Mouse (Mus musculus): ENCODE measurements around the gene Tenm4. TPM values are rescaled to one million over a fixed set of nuclear protein-coding genes. Genes with fewer than 3 reads are reported as not detected.

Gene Tenm4
- total and polyA plus RNA-seq, 3 experiments, result 0.03 to 0.26 (median 0.04) TPM

DNA sequence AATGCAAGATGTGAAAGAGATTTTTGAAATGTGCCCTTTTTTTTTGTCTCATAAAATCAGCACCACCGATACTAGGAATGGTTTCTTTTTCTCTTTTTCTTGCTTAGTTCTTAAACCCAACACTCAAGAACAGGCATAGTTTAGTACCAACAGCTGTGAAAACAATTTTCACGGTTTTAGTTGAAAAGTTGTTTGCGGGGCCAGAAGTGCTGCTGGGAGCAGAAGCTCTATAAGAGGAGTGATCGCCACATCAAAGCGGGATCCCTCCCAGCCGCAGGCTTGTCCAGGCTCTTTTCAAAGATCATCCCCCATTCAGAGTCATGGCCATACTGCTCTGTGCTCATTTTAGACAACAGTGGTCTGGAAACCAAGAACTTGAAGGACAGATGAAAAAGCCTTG lies 137.1 kb downstream of the Tenm4 start:
- dilution Hi-C loops (cut with MboI; ENCODE audit: extremely low pct_ligation_motif_present, extremely low pct_unique_long_range_greater_than_20kb, low sequenced_read_pairs) (no loop called here), in situ Hi-C loops (cut with MboI; ENCODE audit: low pct_ligation_motif_present, low pct_unique_long_range_greater_than_20kb, low sequenced_read_pairs) (no loop called here)
- no peak overlapping the region for H3K4me3 ChIP-seq (replicated peaks in 1 of 3; ENCODE audit: low read depth in 2 of 3, low read length in 2 of 3, poor library complexity in 1 of 3)
- H3K79me2 ChIP-seq (replicated peaks; ENCODE audit: control insufficient read depth, extremely low read depth, insufficient read depth, poor library complexity, severe bottlenecking), result no peaks in the 10 kb centered on the region
- peaks cover 0 to 10% of the 10 kb centered on the region in 2 experiments; a peak in 2 of 4 replicates for H3K4me1 ChIP-seq (ENCODE audit: control insufficient read depth in 1 of 2, insufficient read depth in 2 of 2)
- H3K36me3 ChIP-seq (replicated peaks in 1 of 2; ENCODE audit: control insufficient read depth in 1 of 2, insufficient read depth in 1 of 2, low read length in 1 of 2), result no peaks in the 10 kb centered on the region
- no peak overlapping the region for H3K27ac ChIP-seq (ENCODE audit: insufficient read depth, low read depth)
- no peaks in the 10 kb centered on the region for H3K27me3 ChIP-seq (replicated peaks)
- TF ChIP-seq JUN (IDR thresholded peaks at IDR 0.05; ENCODE audit: insufficient read depth, low read depth, low read length), result no peak
- TF ChIP-seq SIN3A (IDR thresholded peaks at IDR 0.05; ENCODE audit: low read length), result no peak
- no peak for TF ChIP-seq ELF1 (IDR thresholded peaks at IDR 0.05; ENCODE audit: low read depth, low read length)
- TF ChIP-seq SMC3 (IDR thresholded peaks at IDR 0.05; ENCODE audit: low read depth, low read length), result no peak
- TF ChIP-seq POLR2A (IDR thresholded peaks at IDR 0.05; ENCODE audit: low read depth, low read length), result no peak
- TF ChIP-seq MYC (IDR thresholded peaks at IDR 0.05; ENCODE audit: low read depth, low read length), result no peak
- TF ChIP-seq NELFE (IDR thresholded peaks at IDR 0.05; ENCODE audit: low read depth, low read length), result no peak
- no peak for TF ChIP-seq ZNF384 (IDR thresholded peaks at IDR 0.05; ENCODE audit: low read depth, low read length)
- DNase-seq (ENCODE audit: extremely low read depth), result no peak
- H3K4me2 ChIP-seq (ENCODE audit: insufficient read depth, low read depth, poor library complexity, severe bottlenecking), result no peak overlapping the region
- H3K9me3 ChIP-seq (replicated peaks; ENCODE audit: low read length), result no peaks in the 10 kb centered on the region
- H3K9ac ChIP-seq (ENCODE audit: insufficient read depth, low read depth), result no peak overlapping the region

DNA sequence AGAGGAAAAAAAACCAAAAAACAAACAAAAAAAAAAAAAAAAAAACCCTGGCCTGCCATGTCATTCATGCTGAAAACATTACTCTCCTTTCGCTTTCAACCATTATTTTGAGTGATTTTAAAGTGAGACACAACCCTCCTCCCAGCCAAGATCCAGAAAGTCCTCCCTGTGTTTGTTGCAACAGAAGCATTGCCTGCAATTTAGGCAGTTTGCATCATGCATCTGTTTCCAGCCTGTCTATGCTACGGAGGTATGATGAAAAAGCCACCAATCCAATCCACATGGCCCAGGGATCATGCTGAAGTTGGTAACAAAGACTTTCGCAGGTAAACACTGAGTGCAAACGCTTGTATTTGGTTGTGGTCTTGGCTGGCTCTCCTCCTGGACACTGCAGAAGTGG lies 158.3 kb downstream of the Tenm4 start:
- H3K4me2 ChIP-seq (ENCODE audit: insufficient read depth, low read depth, poor library complexity, severe bottlenecking), result no peak overlapping the region

DNA sequence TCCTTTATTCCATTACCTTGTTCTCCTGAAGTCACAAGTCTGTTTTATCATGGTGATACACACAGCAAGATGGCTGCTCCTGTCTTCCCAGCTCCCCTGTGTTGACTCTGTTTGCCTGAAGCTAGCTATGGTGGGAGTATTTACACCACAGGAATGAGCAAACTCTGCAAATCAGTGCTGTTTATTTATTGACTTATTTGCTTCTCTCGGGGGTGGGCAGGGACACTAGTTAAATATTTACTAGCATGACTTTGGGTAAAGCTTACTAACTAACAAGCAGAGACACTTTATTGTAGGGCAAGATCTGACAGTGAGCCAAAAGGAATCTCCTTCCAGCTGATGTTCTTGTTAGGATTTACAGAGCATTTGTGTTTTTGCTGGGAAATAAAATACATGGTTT lies 160.1 kb downstream of the Tenm4 start:
- Histone ChIP-seq H3K36me3 (replicated peaks in 1 of 2; ENCODE audit: control insufficient read depth in 1 of 2, insufficient read depth in 1 of 2, low read length in 1 of 2) (no peaks in the 10 kb centered on the region), H3K27ac (ENCODE audit: insufficient read depth, low read depth) (no peak overlapping the region), H3K4me1 (ENCODE audit: control insufficient read depth in 1 of 2, insufficient read depth in 2 of 2) (peaks cover 0 to 6% of the 10 kb centered on the region in 2 experiments; a peak in 1 of 4 replicates), H3K4me3 (replicated peaks in 1 of 3; ENCODE audit: low read depth in 2 of 3, low read length in 2 of 3, poor library complexity in 1 of 3) (no peak overlapping the region), H3K27me3 (replicated peaks) (no peaks in the 10 kb centered on the region), H3K79me2 (replicated peaks; ENCODE audit: control insufficient read depth, extremely low read depth, insufficient read depth, poor library complexity, severe bottlenecking) (no peaks in the 10 kb centered on the region), H3K9ac (ENCODE audit: insufficient read depth, low read depth) (no peak overlapping the region), H3K9me3 (replicated peaks; ENCODE audit: low read length) (no peaks in the 10 kb centered on the region), H3K4me2 (ENCODE audit: insufficient read depth, low read depth, poor library complexity, severe bottlenecking) (no peak overlapping the region)
- in situ Hi-C loops (cut with MboI; ENCODE audit: low pct_ligation_motif_present, low pct_unique_long_range_greater_than_20kb, low sequenced_read_pairs) (no loop called here), dilution Hi-C loops (cut with MboI; ENCODE audit: extremely low pct_ligation_motif_present, extremely low pct_unique_long_range_greater_than_20kb, low sequenced_read_pairs) (no loop called here)
- TF ChIP-seq IRF4 (IDR thresholded peaks at IDR 0.05; ENCODE audit: low read depth, low read length), result no peak
- no peak for DNase-seq (ENCODE audit: extremely low read depth)

More for the DNA sequence above, 158.3 kb downstream of the Tenm4 start:
- dilution Hi-C loops (cut with MboI; ENCODE audit: extremely low pct_ligation_motif_present, extremely low pct_unique_long_range_greater_than_20kb, low sequenced_read_pairs), result no loop called here
- TF ChIP-seq MXI1 (IDR thresholded peaks at IDR 0.05; ENCODE audit: low read depth, low read length) (no peak), CHD2 (IDR thresholded peaks at IDR 0.05; ENCODE audit: low read length) (no peak), MEF2A (IDR thresholded peaks at IDR 0.05; ENCODE audit: borderline replicate concordance, low read depth, low read length) (no peak), MAX (IDR thresholded peaks at IDR 0.05; ENCODE audit: low read length) (no peak), ETS1 (conservative IDR thresholded peaks at IDR 0.05; ENCODE audit: low read depth, low read length) (no peak)
- no peaks in the 10 kb centered on the region for H3K79me2 ChIP-seq (replicated peaks; ENCODE audit: control insufficient read depth, extremely low read depth, insufficient read depth, poor library complexity, severe bottlenecking)
- H3K27ac ChIP-seq (ENCODE audit: insufficient read depth, low read depth), result no peak overlapping the region
- H3K4me3 ChIP-seq (replicated peaks in 1 of 3; ENCODE audit: low read depth in 2 of 3, low read length in 2 of 3, poor library complexity in 1 of 3), result no peak overlapping the region
- no peak for DNase-seq (ENCODE audit: extremely low read depth)
- in situ Hi-C loops (cut with MboI; ENCODE audit: low pct_ligation_motif_present, low pct_unique_long_range_greater_than_20kb, low sequenced_read_pairs), result no loop called here
- H3K9ac ChIP-seq (ENCODE audit: insufficient read depth, low read depth), result no peak overlapping the region
- no peaks in the 10 kb centered on the region for H3K36me3 ChIP-seq (replicated peaks in 1 of 2; ENCODE audit: control insufficient read depth in 1 of 2, insufficient read depth in 1 of 2, low read length in 1 of 2)
- peaks cover 0 to 6% of the 10 kb centered on the region in 2 experiments; a peak in 1 of 4 replicates for H3K4me1 ChIP-seq (ENCODE audit: control insufficient read depth in 1 of 2, insufficient read depth in 2 of 2)
- H3K9me3 ChIP-seq (replicated peaks; ENCODE audit: low read length), result peaks cover 3% of the 10 kb centered on the region
- H3K27me3 ChIP-seq (replicated peaks), result no peaks in the 10 kb centered on the region

Data from CH12.LX (cell line).